Mouse (Mus musculus): ENCODE results near the gene Tdrd9.

DNA sequence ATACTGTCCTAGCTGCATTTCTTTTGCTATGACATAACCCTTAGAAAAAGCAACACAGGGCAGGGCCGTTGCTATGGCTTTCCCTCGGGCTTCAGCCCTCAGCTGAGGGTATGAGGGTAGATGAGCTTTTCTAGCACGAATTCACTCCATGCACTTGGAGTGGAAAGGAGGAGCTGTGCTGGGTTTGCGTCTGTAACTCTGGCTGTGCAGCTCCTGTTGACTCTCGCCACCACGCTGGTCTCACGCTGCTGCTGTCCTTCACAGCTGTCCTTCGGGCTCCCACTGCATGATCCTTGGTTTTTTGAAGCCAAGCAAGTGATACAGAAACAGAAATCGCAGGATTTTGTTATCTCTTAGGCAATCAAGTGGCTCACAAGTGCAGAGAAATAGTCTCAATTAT, 15.4 kb downstream of the Tdrd9 start:
- no peak for TF ChIP-seq EP300 (IDR thresholded peaks at IDR 0.05; ENCODE audit: low read depth)
- no peak for TF ChIP-seq CTCF (IDR thresholded peaks at IDR 0.05; ENCODE audit: low read depth)

Data from liver, embryonic 14.5 days (tissue).